Mouse (Mus musculus) layer of hippocampus, adult 9-10 months (tissue): ENCODE data around the gene Grb2.
"Not testable (repeated sequence)": the region's sequence is repeated elsewhere in the genome, so short reads cannot be mapped to it uniquely, and the experiment has no call there.

Source experiments
- DNase-seq: peaks from one replicate; pipeline ENCODE4 v3.0.0; 2022; ENCODE audit warnings: low spot score

The Grb2 gene

GRCm38 (mm10) chr11:115645498-115645897 is 62.9 kb downstream of the Grb2 start:
- DNase-seq, result not testable (repeated sequence)

GRCm38 (mm10) chr11:115644308-115644707 is 64.1 kb downstream of the Grb2 start:
- no peak for DNase-seq

GRCm38 (mm10) chr11:115643265-115643664 is 65.1 kb downstream of the Grb2 start:
- DNase-seq, result no peak

GRCm38 (mm10) chr11:115642705-115643104 is 65.7 kb downstream of the Grb2 start:
- no peak for DNase-seq

GRCm38 (mm10) chr11:115641664-115642036 is 66.7 kb downstream of the Grb2 start:
- no peak for DNase-seq

- DNase-seq, result no peak
These were observed 67.3 kb downstream of the Grb2 start for GRCm38 (mm10) chr11:115640978-115641663.

- no peak for DNase-seq
These were observed 68.0 kb downstream of the Grb2 start for GRCm38 (mm10) chr11:115640311-115640828.

- DNase-seq, result no peak
These were observed 68.9 kb downstream of the Grb2 start for GRCm38 (mm10) chr11:115639540-115639939.

- no peak for DNase-seq
These were observed 69.6 kb downstream of the Grb2 start for GRCm38 (mm10) chr11:115638498-115639409.

- DNase-seq, result no peak
These were observed 71.4 kb downstream of the Grb2 start for GRCm38 (mm10) chr11:115636960-115637359.

GRCm38 (mm10) chr11:115635484-115635883 is 72.9 kb downstream of the Grb2 start:
- DNase-seq, result no peak

- no peak for DNase-seq
These were observed 73.4 kb downstream of the Grb2 start for GRCm38 (mm10) chr11:115635041-115635440.

GRCm38 (mm10) chr11:115634109-115634508 is 74.3 kb downstream of the Grb2 start:
- no peak for DNase-seq

- DNase-seq, result no peak
These were observed 75.5 kb downstream of the Grb2 start for GRCm38 (mm10) chr11:115632862-115633261.

GRCm38 (mm10) chr11:115632247-115632646 is 76.2 kb downstream of the Grb2 start:
- no peak for DNase-seq

- DNase-seq, result no peak
These were observed 76.9 kb downstream of the Grb2 start for GRCm38 (mm10) chr11:115631505-115631890.

GRCm38 (mm10) chr11:115630532-115631504 is 77.6 kb downstream of the Grb2 start:
- DNase-seq, result no peak

- DNase-seq, result no peak
These were observed 78.5 kb downstream of the Grb2 start for GRCm38 (mm10) chr11:115629734-115630531.

- DNase-seq, result no peak
These were observed 79.8 kb downstream of the Grb2 start for GRCm38 (mm10) chr11:115628465-115629101.

GRCm38 (mm10) chr11:115627705-115628464 is 80.5 kb downstream of the Grb2 start, which contains the start of gene Slc25a19:
Gene Slc25a19, minus strand, starts transcription at chr11:115628295.
- DNase-seq, result peak; percentile 98
